Mouse (Mus musculus) adrenal gland, adult 8-10 months (tissue): Measurements from ENCODE around the gene Apoa1. TPM values are rescaled to one million over a fixed set of nuclear protein-coding genes. Genes with fewer than 3 reads are reported as not detected.

ENCODE experiments used
- DNase-seq: peaks from one replicate; pipeline ENCODE4 v3.0.0; 2022
- total RNA-seq, 4 experiments: library from RNA; stranded (reverse); gene quantifications; 2 replicates each; pipeline ENCODE4 v1.2.4; 2022

Apoa1 gene
- total RNA-seq, 4 experiments from 2014 or later = 1.2 to 3.5 (median 1.5) TPM; not detected in 1

- DNase-seq = no peak
Observed at GRCm38 (mm10) chr9:46257546-46257945, 29.2 kb downstream of the Apoa1 start.

- DNase-seq = no peak
Observed at GRCm38 (mm10) chr9:46259111-46259510, 30.7 kb downstream of the Apoa1 start.

- no peak for DNase-seq
Observed at GRCm38 (mm10) chr9:46261131-46261530, 32.8 kb downstream of the Apoa1 start.

- no peak for DNase-seq
Observed at GRCm38 (mm10) chr9:46268343-46268873, 40.0 kb downstream of the Apoa1 start, which contains the start of gene Apoa5. TSS of gene Apoa5 (plus strand) at chr9:46268633.

- DNase-seq = no peak
Observed at GRCm38 (mm10) chr9:46269125-46269524, 40.7 kb downstream of the Apoa1 start.

GRCm38 (mm10) chr9:46270782-46271181 is 42.4 kb downstream of the Apoa1 start:
- DNase-seq = no peak

GRCm38 (mm10) chr9:46272070-46272469 is 43.7 kb downstream of the Apoa1 start:
- no peak for DNase-seq

- DNase-seq = peak; percentile 88
Observed at GRCm38 (mm10) chr9:46272677-46273454, 44.5 kb downstream of the Apoa1 start, which contains the start of gene Zpr1. TSS of gene Zpr1 (plus strand) at chr9:46273064.

- DNase-seq = no peak
Observed at GRCm38 (mm10) chr9:46274494-46274893, 46.1 kb downstream of the Apoa1 start.

Other genes starting within 250 kb of the Apoa1 start
- gene Pafah1b2, start 215.9 kb upstream of the Apoa1 start, total RNA-seq = 100 to 1,000 TPM; 154 to 180 (median 171) TPM
- gene Sik3, start 215.8 kb upstream of the Apoa1 start, total RNA-seq = 10 to 100 TPM; 66.2 to 77.3 (median 70.0) TPM
- gene Apoc3, start 7.1 kb downstream of the Apoa1 start, total RNA-seq = 1 to 10 TPM in 3 of 4 experiments, not detected in 1; 1.5 to 4.7 (median 4.2) TPM
- gene Apoa4, start 12.1 kb downstream of the Apoa1 start, total RNA-seq = under 1 TPM in 1 of 4 experiments, not detected in 3; 0.16 TPM
- under 1 TPM in 2 of 4 experiments, not detected in 2; 0.10 to 0.41 TPM for gene Apoa5, start 40.1 kb downstream of the Apoa1 start, total RNA-seq
- gene Zpr1, start 44.5 kb downstream of the Apoa1 start, total RNA-seq = 10 to 100 TPM; 42.2 to 44.5 (median 42.9) TPM
- 10 to 100 TPM; 10.4 to 14.9 (median 10.7) TPM for gene Bud13, start 54.4 kb downstream of the Apoa1 start, total RNA-seq
- gene 4931429L15Rik, start 91.4 kb downstream of the Apoa1 start, total RNA-seq = not detected